In genomic region chr9:61164501-61165251, GRCm38 (mm10) we compare ENCODE assay signal across 9 mouse cellular contexts.
DNase-seq lines count a peak whose midpoint lies in the region; ATAC-seq lines count a peak whose summit lies in the region.
"Had no signal": no experiment of that assay in that cellular context is flagged by ENCODE, and none has a peak within 500 bp of the region (broad histone marks: within the 10 kb centered on the region; RNA-seq: fewer than 3 reads in every experiment).

No protein-coding gene starts in this region.

- no peaks in the 10 kb centered on the region for H3K27me3 ChIP-seq in hindbrain, embryonic 15.5 days
- H3K27me3 ChIP-seq in hindbrain, embryonic 16.5 days (replicated peaks; ENCODE audit: control insufficient read depth, insufficient read depth, low read length) = no peaks in the 10 kb centered on the region
- peaks cover 53% of the 10 kb centered on the region for H3K27me3 ChIP-seq in heart, embryonic 13.5 days (replicated peaks)
- peaks cover 3% of the 10 kb centered on the region; the same call in 1 of the 2 replicates for H3K27me3 ChIP-seq in lung, embryonic 16.5 days (ENCODE audit: control insufficient read depth, insufficient read depth, low read depth, low read length)
- H3K27me3 ChIP-seq: CH12.LX had no signal

- DNase-seq in adrenal gland, postnatal 36 days = peak; percentile 67 to 73
- DNase-seq in spleen, postnatal 36 days (ENCODE audit: low spot score in 2 of 2) = no peak
- DNase-seq in frontal cortex, postnatal 25 days (ENCODE audit: low spot score in 2 of 2) = no peak
- DNase-seq in layer of hippocampus, postnatal 36 days = no peak

- H3K27ac ChIP-seq in hindbrain, embryonic 15.5 days (replicated peaks) = no peak overlapping the region
- no peak overlapping the region for H3K27ac ChIP-seq in hindbrain, embryonic 16.5 days (ENCODE audit: low read depth, low read length)
- peak overlapping the region; percentile 65 for H3K27ac ChIP-seq in heart, embryonic 13.5 days (replicated peaks)
- peak overlapping the region; percentile 80 for H3K27ac ChIP-seq in lung, embryonic 16.5 days (ENCODE audit: low read length)

- 67% methylated on average over 11 of the region's 11 CpGs for WGBS in hindbrain, embryonic 15.5 days
- 63% methylated on average over 11 of the region's 11 CpGs for WGBS in hindbrain, embryonic 16.5 days
- WGBS in heart, embryonic 13.5 days = 45% methylated on average over 11 of the region's 11 CpGs
- 32% methylated on average over 11 of the region's 11 CpGs for WGBS in lung, embryonic 16.5 days

- H3K4me1 ChIP-seq in hindbrain, embryonic 15.5 days (replicated peaks) = peaks cover 15% of the 10 kb centered on the region
- peaks cover 12% of the 10 kb centered on the region for H3K4me1 ChIP-seq in hindbrain, embryonic 16.5 days (ENCODE audit: control insufficient read depth, insufficient read depth, low read depth, low read length)
- peaks cover 34% of the 10 kb centered on the region for H3K4me1 ChIP-seq in heart, embryonic 13.5 days
- H3K4me1 ChIP-seq in lung, embryonic 16.5 days (replicated peaks; ENCODE audit: control insufficient read depth, insufficient read depth, low read length) = peaks cover 47% of the 10 kb centered on the region

- ATAC-seq in hindbrain, embryonic 15.5 days (ENCODE audit: low FRiP score, low read depth) = 0 out of 2 replicates have a peak, but pooled peaks have one; percentile 19
- no peak for ATAC-seq in hindbrain, embryonic 16.5 days
- no peak for ATAC-seq in heart, embryonic 13.5 days (ENCODE audit: extremely low read depth, insufficient number of reproducible peaks, low FRiP score, low TSS enrichment)
- ATAC-seq in lung, embryonic 16.5 days (ENCODE audit: low read depth) = peak; percentile 77

- no peak overlapping the region for H3K9ac ChIP-seq in hindbrain, embryonic 15.5 days
- no peak overlapping the region for H3K9ac ChIP-seq in hindbrain, embryonic 16.5 days (ENCODE audit: low read depth, low read length)
- H3K9ac ChIP-seq in heart, embryonic 13.5 days = no peak overlapping the region
- H3K9ac ChIP-seq in lung, embryonic 16.5 days (ENCODE audit: low read length) = no peak overlapping the region

- H3K9me3 ChIP-seq in hindbrain, embryonic 15.5 days = no peaks in the 10 kb centered on the region
- no peaks in the 10 kb centered on the region for H3K9me3 ChIP-seq in hindbrain, embryonic 16.5 days (ENCODE audit: control insufficient read depth, low read length)
- H3K9me3 ChIP-seq in heart, embryonic 13.5 days = no peaks in the 10 kb centered on the region
- H3K9me3 ChIP-seq in lung, embryonic 16.5 days (ENCODE audit: control insufficient read depth, low read length) = no peaks in the 10 kb centered on the region

- no peak overlapping the region for H3K4me3 ChIP-seq in hindbrain, embryonic 15.5 days
- no peak overlapping the region for H3K4me3 ChIP-seq in hindbrain, embryonic 16.5 days (ENCODE audit: low read length)
- no peak overlapping the region for H3K4me3 ChIP-seq in heart, embryonic 13.5 days
- no peak overlapping the region for H3K4me3 ChIP-seq in lung, embryonic 16.5 days (ENCODE audit: low read length)

- H3K36me3 ChIP-seq in hindbrain, embryonic 15.5 days = no peaks in the 10 kb centered on the region
- H3K36me3 ChIP-seq in hindbrain, embryonic 16.5 days (ENCODE audit: control insufficient read depth, insufficient read depth, low read length) = no peaks in the 10 kb centered on the region
- no peaks in the 10 kb centered on the region for H3K36me3 ChIP-seq in heart, embryonic 13.5 days
- no peaks in the 10 kb centered on the region for H3K36me3 ChIP-seq in lung, embryonic 16.5 days (ENCODE audit: control insufficient read depth, insufficient read depth, low read length)

- H3K4me2 ChIP-seq in hindbrain, embryonic 15.5 days = no peak overlapping the region
- no peak overlapping the region for H3K4me2 ChIP-seq in hindbrain, embryonic 16.5 days (ENCODE audit: low read length)
- no peak overlapping the region for H3K4me2 ChIP-seq in heart, embryonic 13.5 days
- H3K4me2 ChIP-seq in lung, embryonic 16.5 days (ENCODE audit: low read depth, low read length) = no peak overlapping the region

Comparison
In these comparisons a context has a peak if more than half of its experiments do, and no peak if none do; other contexts are left out.
1. ATAC-seq: peak in hindbrain, embryonic 15.5 days (single experiment) and lung, embryonic 16.5 days (single experiment); none in hindbrain, embryonic 16.5 days (single experiment) and heart, embryonic 13.5 days (single experiment).
2. H3K27ac ChIP-seq: peak in heart, embryonic 13.5 days (single experiment) and lung, embryonic 16.5 days (single experiment); none in hindbrain, embryonic 15.5 days (single experiment) and hindbrain, embryonic 16.5 days (single experiment).
3. DNase-seq: peak in adrenal gland, postnatal 36 days (2 of 2); none in spleen, postnatal 36 days (0 of 2), frontal cortex, postnatal 25 days (0 of 2) and layer of hippocampus, postnatal 36 days (0 of 2).